Mouse (Mus musculus) stomach, postnatal 0 days (tissue): ENCODE data around the gene Acsl6. TPM values are rescaled to one million over a fixed set of nuclear protein-coding genes. Genes with fewer than 3 reads are reported as not detected.

Experiments used
- ATAC-seq: fragments of 200-750 bp; cut with Nextera tagmentation; 2 replicates; pipeline ENCODE4 v1.8.0; 2017; ENCODE audit not compliant: low FRiP score, low TSS enrichment
- DNase-seq: peaks from one replicate; pipeline ENCODE4 v3.0.0-alpha.2; 2016; ENCODE audit warnings: low spot score
- H3K27ac ChIP-seq: fragments of 300-500 bp; sonication (generic); replicated peaks from 2 replicates; pipeline ENCODE4 v1.5.1; 2014; ENCODE audit warnings: mild to moderate bottlenecking, control low read depth
- H3K27me3 ChIP-seq: fragments of 300-500 bp; sonication (generic); 2 replicates; pipeline ENCODE4 v1.6.1; 2014; ENCODE audit warnings: low read length; ENCODE audit not compliant: control insufficient read depth, insufficient read depth
- H3K36me3 ChIP-seq: fragments of 300-500 bp; sonication (generic); 2 replicates; pipeline ENCODE4 v1.6.1; 2014; ENCODE audit warnings: low read length, mixed read lengths; ENCODE audit not compliant: control insufficient read depth, insufficient read depth
- H3K4me1 ChIP-seq: fragments of 300-500 bp; sonication (generic); replicated peaks from 2 replicates; pipeline ENCODE4 v1.6.1; 2014; ENCODE audit warnings: antibody characterized with exemption; ENCODE audit not compliant: control insufficient read depth, insufficient read depth
- H3K4me2 ChIP-seq: fragments of 300-500 bp; sonication (generic); replicated peaks from 2 replicates; pipeline ENCODE4 v1.6.1; 2014; ENCODE audit warnings: low read depth, mild to moderate bottlenecking, control low read depth, moderate library complexity
- H3K4me3 ChIP-seq: fragments of 300-500 bp; sonication (generic); 2 replicates; pipeline ENCODE4 v1.5.1; 2014; ENCODE audit warnings: low read depth, low read length, control low read depth
- H3K9ac ChIP-seq: fragments of 300-500 bp; sonication (generic); 2 replicates; pipeline ENCODE4 v1.6.1; 2014; ENCODE audit warnings: mild to moderate bottlenecking, low read length, control low read depth, mixed read lengths
- H3K9me3 ChIP-seq: fragments of 300-500 bp; sonication (generic); 2 replicates; pipeline ENCODE4 v1.6.1; 2016; ENCODE audit warnings: low read length; ENCODE audit not compliant: control insufficient read depth
- CTCF ChIP-seq: IDR thresholded peaks from 2 replicates; pipeline ENCODE4 v1.5.1; 2016; ENCODE audit warnings: antibody characterized with exemption, low read depth, mild to moderate bottlenecking, moderate library complexity
- EP300 ChIP-seq: optimal IDR thresholded peaks from 2 replicates; pipeline ENCODE3; 2016; ENCODE audit warnings: antibody characterized with exemption
- WGBS: fragments of 180-500 bp; shearing (Covaris S2); extraction: QIAGEN DNeasy Blood & Tissue Kit; methylation state at CpG from one replicate; pipeline ENCODE4 v1.1.7; 2014; 5-methylcytosine and 5-hydroxymethylcytosine counted together
- polyA plus RNA-seq: library from polyadenylated mRNA; unstranded; fragments of >200 nt; fragmentation: Nextera tagmentation; extraction: Ambion mirVana; gene quantifications from 2 replicates; pipeline ENCODE4 v1.2.1, GENCODE M21; 2015

Acsl6 gene
- polyA plus RNA-seq, 1 experiment from 2014 or later = 1.3 TPM

- 59% methylated on average over 3 of the region's 3 CpGs for WGBS
- Histone ChIP-seq H3K4me2 (no peak overlapping the region), H3K27me3 (no peaks in the 10 kb centered on the region), H3K36me3 (no peaks in the 10 kb centered on the region), H3K9ac (no peak overlapping the region), H3K4me3 (no peak overlapping the region), H3K4me1 (no peaks in the 10 kb centered on the region), H3K9me3 (no peaks in the 10 kb centered on the region), H3K27ac (no peak overlapping the region)
- DNase-seq (no peak), ATAC-seq (no peak)
- TF ChIP-seq CTCF (no peak), EP300 (no peak)
These were observed 14.2 kb downstream of the Acsl6 start for GRCm38 (mm10) chr11:54317795-54318194.

- H3K27me3 ChIP-seq = no peaks in the 10 kb centered on the region
- H3K4me2 ChIP-seq = no peak overlapping the region
- no peaks in the 10 kb centered on the region for H3K36me3 ChIP-seq
- WGBS = 73% methylated on average over 5 of the region's 5 CpGs
- no peak overlapping the region for H3K9ac ChIP-seq
- H3K4me3 ChIP-seq = no peak overlapping the region
- no peak for ATAC-seq
- H3K4me1 ChIP-seq = no peaks in the 10 kb centered on the region
- no peak for TF ChIP-seq CTCF
- TF ChIP-seq EP300 = no peak
- no peak for DNase-seq
- H3K9me3 ChIP-seq = no peaks in the 10 kb centered on the region
- no peak overlapping the region for H3K27ac ChIP-seq
These were observed 18.4 kb downstream of the Acsl6 start for GRCm38 (mm10) chr11:54321802-54322532.

- Histone ChIP-seq H3K4me1 (no peaks in the 10 kb centered on the region), H3K4me3 (no peak overlapping the region), H3K9me3 (no peaks in the 10 kb centered on the region), H3K9ac (no peak overlapping the region), H3K36me3 (no peaks in the 10 kb centered on the region), H3K27me3 (no peaks in the 10 kb centered on the region), H3K4me2 (no peak overlapping the region), H3K27ac (no peak overlapping the region)
- TF ChIP-seq EP300 (no peak), CTCF (no peak)
- DNase-seq (no peak), ATAC-seq (no peak)
- 71% methylated on average over 10 of the region's 10 CpGs for WGBS
These were observed 28.0 kb downstream of the Acsl6 start for GRCm38 (mm10) chr11:54331463-54332183.

DNA sequence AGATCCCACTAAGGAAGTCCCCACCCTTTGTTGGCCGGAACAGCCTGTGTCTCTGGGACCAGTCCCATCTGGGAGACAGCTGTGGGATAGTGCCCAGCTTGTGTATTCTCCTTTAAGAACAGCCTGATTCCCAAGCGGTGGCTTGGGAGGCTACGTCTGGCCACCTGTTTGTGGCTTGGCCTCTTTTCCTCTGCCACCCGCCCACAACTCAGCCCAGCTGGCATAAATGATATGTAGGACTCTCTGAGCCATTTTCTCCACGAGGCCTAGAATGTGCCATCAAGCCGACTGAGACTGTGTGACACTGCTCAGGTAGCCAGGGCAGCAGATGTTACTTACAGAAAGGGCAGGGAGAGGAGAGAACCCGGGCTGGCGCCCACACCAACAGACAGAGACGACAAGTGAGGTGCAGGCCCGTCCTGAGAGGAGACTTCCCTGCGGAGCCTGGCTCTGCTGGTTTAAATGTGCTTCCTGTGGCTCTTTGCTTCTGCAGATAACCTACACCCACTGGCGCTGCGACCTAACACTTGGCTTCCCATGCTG, 32.6 kb downstream of the Acsl6 start:
- Histone ChIP-seq H3K4me2 (no peak overlapping the region), H3K9ac (no peak overlapping the region), H3K4me1 (no peaks in the 10 kb centered on the region), H3K27me3 (no peaks in the 10 kb centered on the region), H3K4me3 (no peak overlapping the region), H3K27ac (no peak overlapping the region), H3K36me3 (no peaks in the 10 kb centered on the region), H3K9me3 (no peaks in the 10 kb centered on the region)
- 39% methylated on average over 13 of the region's 13 CpGs for WGBS
- TF ChIP-seq CTCF = no peak
- no peak for TF ChIP-seq EP300
- ATAC-seq (no peak), DNase-seq (no peak)

- DNase-seq = peak; percentile 47
- no peak overlapping the region for H3K9ac ChIP-seq
- 33% methylated on average over 4 of the region's 4 CpGs for WGBS
- H3K27ac ChIP-seq = no peak overlapping the region
- no peak overlapping the region for H3K4me2 ChIP-seq
- no peaks in the 10 kb centered on the region for H3K4me1 ChIP-seq
- ATAC-seq = no peak
- H3K4me3 ChIP-seq = no peak overlapping the region
- no peaks in the 10 kb centered on the region for H3K36me3 ChIP-seq
- TF ChIP-seq EP300 (no peak), CTCF (no peak)
- H3K27me3 ChIP-seq = no peaks in the 10 kb centered on the region
- no peaks in the 10 kb centered on the region for H3K9me3 ChIP-seq
These were observed 40.1 kb downstream of the Acsl6 start for GRCm38 (mm10) chr11:54343703-54344102.

- Histone ChIP-seq H3K4me3 (no peak overlapping the region), H3K4me2 (no peak overlapping the region), H3K27ac (no peak overlapping the region), H3K4me1 (no peaks in the 10 kb centered on the region), H3K36me3 (no peaks in the 10 kb centered on the region), H3K9ac (no peak overlapping the region), H3K27me3 (no peaks in the 10 kb centered on the region), H3K9me3 (no peaks in the 10 kb centered on the region)
- TF ChIP-seq CTCF = no peak
- TF ChIP-seq EP300 = no peak
- no peak for DNase-seq
- no peak for ATAC-seq
- 58% methylated on average over 5 of the region's 5 CpGs for WGBS
These were observed 48.1 kb downstream of the Acsl6 start for GRCm38 (mm10) chr11:54351704-54352103.
